Mouse (Mus musculus): ENCODE results near the gene 1810043G02Rik. TPM values are rescaled to one million over a fixed set of nuclear protein-coding genes. Genes with fewer than 3 reads are reported as not detected.

Gene 1810043G02Rik
- total and polyA plus RNA-seq, 3 experiments = 9.3 to 15.6 TPM; not detected in 1

GRCm38 (mm10) chr10:78018797-78019203 lies 40.5 kb downstream of the 1810043G02Rik start:
- H3K9ac ChIP-seq (ENCODE audit: control insufficient read depth, low read depth, low read length, poor library complexity, severe bottlenecking) = peak overlapping the region; percentile 78
- H3K4me3 ChIP-seq (ENCODE audit: control insufficient read depth in 1 of 2, insufficient read depth in 1 of 2, low read depth in 2 of 2, low read length in 2 of 2) = peak overlapping the region; percentile 36 to 66; a peak in 3 of 4 replicates
- peak; percentile 94 for DNase-seq (ENCODE audit: low read depth, low spot score)
- peak overlapping the region; percentile 43; the same call in 1 of the 2 replicates for H3K27ac ChIP-seq (ENCODE audit: control insufficient read depth, low read depth, low read length)
- peaks cover 0 to 6% of the 10 kb centered on the region in 2 experiments; a peak in 2 of 4 replicates for H3K4me1 ChIP-seq (ENCODE audit: control insufficient read depth in 1 of 2, insufficient read depth in 2 of 2, low read length in 2 of 2)
- no peaks in the 10 kb centered on the region for H3K36me3 ChIP-seq (ENCODE audit: control insufficient read depth in 1 of 2, insufficient read depth in 2 of 2, low read length in 2 of 2)
- H3K9me3 ChIP-seq (replicated peaks; ENCODE audit: insufficient read depth, low read length) = no peaks in the 10 kb centered on the region
- H3K27me3 ChIP-seq (ENCODE audit: control insufficient read depth in 1 of 2, insufficient read depth in 2 of 2, low read length in 2 of 2) = no peaks in the 10 kb centered on the region; a peak in 1 of 4 replicates
- no peaks in the 10 kb centered on the region for H3K79me2 ChIP-seq (ENCODE audit: control insufficient read depth, insufficient read depth, low read length, poor library complexity)
- TF ChIP-seq NRF1 (IDR thresholded peaks at IDR 0.05; ENCODE audit: insufficient read depth, low read depth, low read length, poor library complexity, severe bottlenecking) = no peak
- TF ChIP-seq E2F4 (IDR thresholded peaks at IDR 0.05; ENCODE audit: borderline replicate concordance, low read depth, low read length) = no peak
- no peak for TF ChIP-seq MYC (IDR thresholded peaks at IDR 0.05; ENCODE audit: low read depth, low read length)
- TF ChIP-seq MAZ (IDR thresholded peaks at IDR 0.05; ENCODE audit: low read depth, low read length) = peak; percentile 82
- TF ChIP-seq TAL1 (IDR thresholded peaks at IDR 0.05; ENCODE audit: low read length) = no peak
- peak; percentile 52; the same call in 1 of the 2 replicates for TF ChIP-seq ETS1 (IDR thresholded peaks at IDR 0.05; ENCODE audit: low read depth, low read length)
- TF ChIP-seq CHD2 (IDR thresholded peaks at IDR 0.05; ENCODE audit: low read length) = peak; percentile 49
- TF ChIP-seq BHLHE40 (IDR thresholded peaks at IDR 0.05; ENCODE audit: borderline replicate concordance, low read depth, low read length) = peak; percentile 59; the same call in 1 of the 2 replicates
- TF ChIP-seq SMC3 (IDR thresholded peaks at IDR 0.05; ENCODE audit: low read depth, low read length) = peak; percentile 89
- TF ChIP-seq EP300 (IDR thresholded peaks at IDR 0.05; ENCODE audit: low read depth in 1 of 2, low read length in 2 of 2) = no peak
- TF ChIP-seq MXI1 (IDR thresholded peaks at IDR 0.05; ENCODE audit: low read depth, low read length) = peak; percentile 72
- no peak for TF ChIP-seq TBP (IDR thresholded peaks at IDR 0.05; ENCODE audit: low read depth, low read length)
- peak; percentile 78 for TF ChIP-seq SIN3A (IDR thresholded peaks at IDR 0.05; ENCODE audit: low read length)
- TF ChIP-seq GABPA (IDR thresholded peaks at IDR 0.05; ENCODE audit: low read depth, low read length) = no peak
- TF ChIP-seq HCFC1 (IDR thresholded peaks at IDR 0.05; ENCODE audit: low read depth, low read length) = 0 out of 2 replicates have a peak, but pooled peaks have one; percentile 55
- TF ChIP-seq MAX (IDR thresholded peaks at IDR 0.05; ENCODE audit: low read length) = peak; percentile 39; the same call in 1 of the 2 replicates
- TF ChIP-seq MAFK (IDR thresholded peaks at IDR 0.05; ENCODE audit: borderline replicate concordance, low read depth, low read length) = no peak
- peak; percentile 87 for TF ChIP-seq GATA1 (IDR thresholded peaks at IDR 0.05; ENCODE audit: low read depth, low read length)
- no peak for TF ChIP-seq USF2 (IDR thresholded peaks at IDR 0.05; ENCODE audit: borderline replicate concordance in 1 of 2, insufficient read depth in 1 of 2, low read depth in 1 of 2, low read length in 2 of 2)
- no peak for TF ChIP-seq CHD1 (IDR thresholded peaks at IDR 0.05; ENCODE audit: low read depth, low read length)
- TF ChIP-seq JUND (IDR thresholded peaks at IDR 0.05; ENCODE audit: low read depth, low read length) = peak; percentile 64; the same call in 1 of the 2 replicates
- no peak for TF ChIP-seq POLR2AphosphoS5 (IDR thresholded peaks at IDR 0.05; ENCODE audit: borderline replicate concordance, low read depth, low read length)
- peak; percentile 47; the same call in 1 of the 2 replicates for TF ChIP-seq TCF12 (IDR thresholded peaks at IDR 0.05; ENCODE audit: low read depth, low read length)
- no peak for TF ChIP-seq ZMIZ1 (IDR thresholded peaks at IDR 0.05; ENCODE audit: low read depth, low read length)
- peak in 1 of 2 experiments; percentile 48; a peak in 1 of 4 replicates for TF ChIP-seq POLR2A (IDR thresholded peaks at IDR 0.05; ENCODE audit: control insufficient read depth in 1 of 2, insufficient read depth in 1 of 2, low read depth in 1 of 2, low read length in 2 of 2, poor library complexity in 1 of 2)
- no peak for TF ChIP-seq POLR2AphosphoS2 (IDR thresholded peaks at IDR 0.05; ENCODE audit: low read length)
- TF ChIP-seq RCOR1 (IDR thresholded peaks at IDR 0.05; ENCODE audit: low read depth, low read length) = no peak
- TF ChIP-seq USF1 (IDR thresholded peaks at IDR 0.05; ENCODE audit: low read depth, low read length) = no peak
- no peak for TF ChIP-seq MYB (IDR thresholded peaks at IDR 0.05; ENCODE audit: low read depth, low read length)
- TF ChIP-seq CTCF (IDR thresholded peaks at IDR 0.05 in 2 of 3, conservative IDR thresholded peaks at IDR 0.05 in 1 of 3; ENCODE audit: control insufficient read depth in 1 of 3, insufficient read depth in 1 of 3, low read depth in 2 of 3, low read length in 3 of 3, poor library complexity in 1 of 3, severe bottlenecking in 1 of 3) = peak; percentile 92 to 98 (median 98)
- peak; percentile 88 for TF ChIP-seq RAD21 (IDR thresholded peaks at IDR 0.05; ENCODE audit: low read depth, low read length)
- TF ChIP-seq NELFE (IDR thresholded peaks at IDR 0.05; ENCODE audit: low read depth, low read length) = peak; percentile 51
- TF ChIP-seq ZKSCAN1 (IDR thresholded peaks at IDR 0.05; ENCODE audit: low read depth, low read length) = peak; percentile 55
- TF ChIP-seq UBTF (IDR thresholded peaks at IDR 0.05; ENCODE audit: borderline replicate concordance, insufficient read depth, low read depth, low read length) = no peak
- no peak for TF ChIP-seq KAT2A (conservative IDR thresholded peaks at IDR 0.05; ENCODE audit: low read depth, low read length)
- peak; percentile 46 for TF ChIP-seq ELF1 (IDR thresholded peaks at IDR 0.05; ENCODE audit: low read depth, low read length)
- no peak for TF ChIP-seq ZNF384 (IDR thresholded peaks at IDR 0.05; ENCODE audit: low read depth, low read length)
